Mouse (Mus musculus): ENCODE measurements around the gene Rab12. TPM values are rescaled to one million over a fixed set of nuclear protein-coding genes. Genes with fewer than 3 reads are reported as not detected.

Gene Rab12
- polyA plus RNA-seq, 1 experiment from 2014 or later, result 51.0 TPM

DNA sequence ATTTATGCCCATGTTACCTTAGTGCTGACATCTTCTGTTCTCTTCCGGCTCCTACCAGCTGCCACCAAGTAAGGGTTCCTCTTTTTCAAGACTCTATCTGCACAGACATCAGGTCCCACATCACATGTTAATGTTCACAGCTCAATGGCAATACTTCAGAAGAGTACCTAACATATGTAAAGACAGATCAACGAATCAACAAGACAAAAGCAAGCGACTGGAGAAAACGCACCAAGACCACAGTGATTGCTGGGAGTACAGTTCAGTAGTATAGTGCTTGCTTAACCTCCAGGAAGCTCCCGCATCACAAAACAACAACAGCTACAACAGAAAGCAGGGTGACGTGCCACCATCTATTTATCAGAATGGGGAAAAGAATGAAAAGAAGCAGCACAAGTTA lies 33.0 kb downstream of the Rab12 start:
- no peak for DNase-seq (ENCODE audit: low spot score)

GRCm38 (mm10) chr17:66485742-66486141 lies 33.8 kb downstream of the Rab12 start:
- Histone ChIP-seq H3K27ac (no peak overlapping the region), H3K36me3 (ENCODE audit: insufficient read depth, low read length) (no peaks in the 10 kb centered on the region), H3K4me1 (replicated peaks; ENCODE audit: insufficient read depth, low read length) (no peaks in the 10 kb centered on the region), H3K4me2 (ENCODE audit: low read length) (no peak overlapping the region), H3K9me3 (replicated peaks; ENCODE audit: low read length) (no peaks in the 10 kb centered on the region), H3K9ac (ENCODE audit: low read depth, low read length) (no peak overlapping the region), H3K4me3 (replicated peaks; ENCODE audit: low read depth, low read length) (no peak overlapping the region), H3K27me3 (ENCODE audit: insufficient read depth, low read length) (no peaks in the 10 kb centered on the region)
- ATAC-seq (replicated peaks; ENCODE audit: low FRiP score, low read depth) (no peak), DNase-seq (ENCODE audit: low spot score) (peak; percentile 78)
- TF ChIP-seq CTCF (IDR thresholded peaks at IDR 0.05; ENCODE audit: low read depth), result peak; percentile 90
- WGBS, result 4% methylated on average over 11 of the region's 11 CpGs

More for the DNA sequence above, 33.0 kb downstream of the Rab12 start:
- H3K4me2 ChIP-seq (ENCODE audit: low read length), result no peak overlapping the region
- H3K9me3 ChIP-seq (replicated peaks; ENCODE audit: low read length), result no peaks in the 10 kb centered on the region
- no peak overlapping the region for H3K4me3 ChIP-seq (replicated peaks; ENCODE audit: low read depth, low read length)
- 87% methylated on average over 6 of the region's 6 CpGs for WGBS
- H3K36me3 ChIP-seq (ENCODE audit: insufficient read depth, low read length), result no peaks in the 10 kb centered on the region
- no peaks in the 10 kb centered on the region for H3K27me3 ChIP-seq (ENCODE audit: insufficient read depth, low read length)
- no peaks in the 10 kb centered on the region for H3K4me1 ChIP-seq (replicated peaks; ENCODE audit: insufficient read depth, low read length)
- no peak for TF ChIP-seq CTCF (IDR thresholded peaks at IDR 0.05; ENCODE audit: low read depth)
- H3K27ac ChIP-seq, result no peak overlapping the region
- H3K9ac ChIP-seq (ENCODE audit: low read depth, low read length), result no peak overlapping the region
- ATAC-seq (replicated peaks; ENCODE audit: low FRiP score, low read depth), result no peak

- no peak overlapping the region for H3K9ac ChIP-seq (ENCODE audit: low read depth, low read length)
- DNase-seq (ENCODE audit: low spot score), result no peak
- H3K4me1 ChIP-seq (replicated peaks; ENCODE audit: insufficient read depth, low read length), result no peaks in the 10 kb centered on the region
- no peak overlapping the region for H3K27ac ChIP-seq
- no peak overlapping the region for H3K4me3 ChIP-seq (replicated peaks; ENCODE audit: low read depth, low read length)
- H3K36me3 ChIP-seq (ENCODE audit: insufficient read depth, low read length), result no peaks in the 10 kb centered on the region
- H3K27me3 ChIP-seq (ENCODE audit: insufficient read depth, low read length), result no peaks in the 10 kb centered on the region
- ATAC-seq (replicated peaks; ENCODE audit: low FRiP score, low read depth), result no peak
- no peak overlapping the region for H3K4me2 ChIP-seq (ENCODE audit: low read length)
- no peak for TF ChIP-seq CTCF (IDR thresholded peaks at IDR 0.05; ENCODE audit: low read depth)
- 51% methylated on average over 2 of the region's 2 CpGs for WGBS
- no peaks in the 10 kb centered on the region for H3K9me3 ChIP-seq (replicated peaks; ENCODE audit: low read length)
Observed at GRCm38 (mm10) chr17:66484965-66485364, 34.6 kb downstream of the Rab12 start.

- no peak overlapping the region for H3K4me3 ChIP-seq (replicated peaks; ENCODE audit: low read depth, low read length)
- DNase-seq (ENCODE audit: low spot score) (no peak), ATAC-seq (replicated peaks; ENCODE audit: low FRiP score, low read depth) (no peak)
- H3K9ac ChIP-seq (ENCODE audit: low read depth, low read length), result no peak overlapping the region
- no peaks in the 10 kb centered on the region for H3K9me3 ChIP-seq (replicated peaks; ENCODE audit: low read length)
- 82% methylated on average over 9 of the region's 9 CpGs for WGBS
- H3K36me3 ChIP-seq (ENCODE audit: insufficient read depth, low read length), result no peaks in the 10 kb centered on the region
- H3K27me3 ChIP-seq (ENCODE audit: insufficient read depth, low read length), result 0 out of 2 replicates have a peak, but pooled peaks cover 6% of the 10 kb centered on the region
- no peak overlapping the region for H3K4me2 ChIP-seq (ENCODE audit: low read length)
- no peaks in the 10 kb centered on the region for H3K4me1 ChIP-seq (replicated peaks; ENCODE audit: insufficient read depth, low read length)
- no peak for TF ChIP-seq CTCF (IDR thresholded peaks at IDR 0.05; ENCODE audit: low read depth)
- H3K27ac ChIP-seq, result no peak overlapping the region
Observed at GRCm38 (mm10) chr17:66483651-66484454, 35.7 kb downstream of the Rab12 start.

DNA sequence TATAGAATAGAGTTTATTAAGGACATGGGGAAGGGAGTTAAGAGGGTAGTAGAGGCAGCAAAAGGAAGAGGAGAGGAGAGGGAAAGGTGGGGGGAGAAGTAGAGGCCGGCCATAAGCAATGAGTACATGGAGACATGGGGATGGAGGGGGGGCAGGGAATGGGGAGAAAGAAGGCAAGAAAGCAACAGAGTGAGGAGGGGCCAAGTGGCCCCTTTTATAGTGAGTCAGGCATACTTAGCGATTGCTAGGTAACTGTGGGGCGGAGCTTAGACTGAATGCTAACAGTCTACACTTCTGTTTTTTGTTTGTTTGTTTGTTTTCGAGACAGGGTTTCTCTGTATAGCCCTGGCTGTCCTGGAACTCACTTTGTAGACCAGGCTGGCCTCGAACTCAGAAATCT lies 38.2 kb downstream of the Rab12 start:
- H3K27ac ChIP-seq, result no peak overlapping the region
- ATAC-seq (replicated peaks; ENCODE audit: low FRiP score, low read depth) (no peak), DNase-seq (ENCODE audit: low spot score) (no peak)
- no peaks in the 10 kb centered on the region for H3K36me3 ChIP-seq (ENCODE audit: insufficient read depth, low read length)
- 86% methylated on average over 5 of the region's 5 CpGs for WGBS
- H3K9ac ChIP-seq (ENCODE audit: low read depth, low read length), result no peak overlapping the region
- no peak for TF ChIP-seq CTCF (IDR thresholded peaks at IDR 0.05; ENCODE audit: low read depth)
- H3K4me1 ChIP-seq (replicated peaks; ENCODE audit: insufficient read depth, low read length), result no peaks in the 10 kb centered on the region
- 0 out of 2 replicates have a peak, but pooled peaks cover 6% of the 10 kb centered on the region for H3K27me3 ChIP-seq (ENCODE audit: insufficient read depth, low read length)
- H3K4me2 ChIP-seq (ENCODE audit: low read length), result no peak overlapping the region
- no peaks in the 10 kb centered on the region for H3K9me3 ChIP-seq (replicated peaks; ENCODE audit: low read length)
- H3K4me3 ChIP-seq (replicated peaks; ENCODE audit: low read depth, low read length), result no peak overlapping the region

GRCm38 (mm10) chr17:66480491-66481278 lies 38.8 kb downstream of the Rab12 start:
- H3K4me1 ChIP-seq (replicated peaks; ENCODE audit: insufficient read depth, low read length), result no peaks in the 10 kb centered on the region
- H3K4me2 ChIP-seq (ENCODE audit: low read length), result peak overlapping the region; percentile 39; the same call in 1 of the 2 replicates
- H3K9me3 ChIP-seq (replicated peaks; ENCODE audit: low read length), result no peaks in the 10 kb centered on the region
- H3K27me3 ChIP-seq (ENCODE audit: insufficient read depth, low read length), result 0 out of 2 replicates have a peak, but pooled peaks cover 6% of the 10 kb centered on the region
- H3K36me3 ChIP-seq (ENCODE audit: insufficient read depth, low read length), result no peaks in the 10 kb centered on the region
- no peak overlapping the region for H3K27ac ChIP-seq
- no peak overlapping the region for H3K4me3 ChIP-seq (replicated peaks; ENCODE audit: low read depth, low read length)
- DNase-seq (ENCODE audit: low spot score) (no peak), ATAC-seq (replicated peaks; ENCODE audit: low FRiP score, low read depth) (0 out of 2 replicates have a peak, but pooled peaks have one; percentile 50)
- H3K9ac ChIP-seq (ENCODE audit: low read depth, low read length), result no peak overlapping the region
- no peak for TF ChIP-seq CTCF (IDR thresholded peaks at IDR 0.05; ENCODE audit: low read depth)
- WGBS, result 36% methylated on average over 17 of the region's 17 CpGs

Measured in kidney, postnatal 0 days (tissue).